Mouse (Mus musculus) lung, postnatal 0 days (tissue): Measurements from ENCODE around the gene Cdh4.

ENCODE experiments used
- CTCF ChIP-seq: IDR thresholded peaks from 2 replicates; pipeline ENCODE4 v1.5.1; 2016; ENCODE audit warnings: antibody characterized with exemption, mild to moderate bottlenecking
- EP300 ChIP-seq: IDR thresholded peaks from 2 replicates; pipeline ENCODE4 v1.6.1; 2016; ENCODE audit warnings: antibody characterized with exemption, mild to moderate bottlenecking, control low read depth

DNA sequence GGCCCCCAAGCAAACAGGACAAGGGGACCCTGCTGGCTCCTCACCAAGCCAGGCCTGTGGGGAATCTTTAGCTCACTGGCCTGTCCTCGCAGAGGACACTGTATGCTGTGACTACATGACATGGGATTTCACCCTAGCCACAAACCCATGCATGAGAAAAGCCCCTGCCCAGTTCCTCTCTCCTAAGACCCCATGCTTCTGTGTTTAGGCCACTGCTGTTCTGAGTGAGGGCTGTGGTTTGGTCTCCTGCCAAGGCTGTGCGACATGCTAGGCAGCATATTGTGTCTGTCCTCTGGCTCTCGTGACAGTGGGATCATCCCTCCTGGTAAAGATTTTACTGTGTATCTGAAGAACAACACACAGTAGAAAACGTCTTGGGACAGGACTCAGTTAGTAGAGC lies 207.1 kb downstream of the Cdh4 start:
- TF ChIP-seq CTCF: no peak
- TF ChIP-seq EP300: no peak
